Mouse (Mus musculus) hindbrain, embryonic 14.5 days (tissue): ENCODE data around the gene P2ry13. TPM values are rescaled to one million over a fixed set of nuclear protein-coding genes. Genes with fewer than 3 reads are reported as not detected.

Experiments used
- ATAC-seq: fragments of 200-750 bp; cut with Nextera tagmentation; 2 replicates; pipeline ENCODE4 v1.8.0; 2017; ENCODE audit warnings: moderate number of reproducible peaks, mild to moderate bottlenecking, moderate TSS enrichment, moderate library complexity; ENCODE audit not compliant: low FRiP score
- DNase-seq: peaks from one replicate; pipeline ENCODE4 v3.0.0-alpha.2; 2015; ENCODE audit warnings: low spot score
- H3K27ac ChIP-seq: fragments of 300-500 bp; sonication (generic); 2 replicates; pipeline ENCODE4 v1.5.1; 2014; ENCODE audit warnings: mild to moderate bottlenecking, moderate library complexity
- H3K27me3 ChIP-seq: fragments of 300-500 bp; sonication (generic); 2 replicates; pipeline ENCODE4 v1.6.1; 2014; ENCODE audit warnings: mild to moderate bottlenecking, low read length, mixed read lengths; ENCODE audit not compliant: control insufficient read depth, insufficient read depth
- H3K36me3 ChIP-seq: fragments of 300-500 bp; sonication (generic); replicated peaks from 2 replicates; pipeline ENCODE4 v1.6.1; 2014; ENCODE audit not compliant: control insufficient read depth, insufficient read depth
- H3K4me1 ChIP-seq: fragments of 300-500 bp; sonication (generic); replicated peaks from 2 replicates; pipeline ENCODE4 v1.6.1; 2014; ENCODE audit warnings: antibody characterized with exemption, low read length, mixed read lengths; ENCODE audit not compliant: control insufficient read depth, insufficient read depth
- H3K4me2 ChIP-seq: fragments of 300-500 bp; sonication (generic); replicated peaks from 2 replicates; pipeline ENCODE4 v1.6.1; 2014; ENCODE audit warnings: mild to moderate bottlenecking, moderate library complexity
- H3K4me3 ChIP-seq: fragments of 300-500 bp; sonication (generic); replicated peaks from 2 replicates; pipeline ENCODE4 v1.5.1; 2014; ENCODE audit warnings: mild to moderate bottlenecking, low read length
- H3K9ac ChIP-seq: fragments of 300-500 bp; sonication (generic); 2 replicates; pipeline ENCODE4 v1.6.1; 2014
- H3K9me3 ChIP-seq: fragments of 300-500 bp; sonication (generic); 2 replicates; pipeline ENCODE4 v1.6.1; 2016; ENCODE audit warnings: low read length; ENCODE audit not compliant: control insufficient read depth
- WGBS: fragments of 180-500 bp; shearing (Covaris S2); extraction: QIAGEN DNeasy Blood & Tissue Kit; methylation state at CpG from one replicate; pipeline ENCODE4 v1.1.7; 2014; 5-methylcytosine and 5-hydroxymethylcytosine counted together
- polyA plus RNA-seq: library from polyadenylated mRNA; unstranded; fragments of >200 nt; fragmentation: Nextera tagmentation; extraction: Ambion mirVana; gene quantifications from 2 replicates; pipeline ENCODE4 v1.2.1, GENCODE M21; 2014

Gene P2ry13
- polyA plus RNA-seq, 1 experiment from 2014 or later, result 1.7 TPM

DNA sequence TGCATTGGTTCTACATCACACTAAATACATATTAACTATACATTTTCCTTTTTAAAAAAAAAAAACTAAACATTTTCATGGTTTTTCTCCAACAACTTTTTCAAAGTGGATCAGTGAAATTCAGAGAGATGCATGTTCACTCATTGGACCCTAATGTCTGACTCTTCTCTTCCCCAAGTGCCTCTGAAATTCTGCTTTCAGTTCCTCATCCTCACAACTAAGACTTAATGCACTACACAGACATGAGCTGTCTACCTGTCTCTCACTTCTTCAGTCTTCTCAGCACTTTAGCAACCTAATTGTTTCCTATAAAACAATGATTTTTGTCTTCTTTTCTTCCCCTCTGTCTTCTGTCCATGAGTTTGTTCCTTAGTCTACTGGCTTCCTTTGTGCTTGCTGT lies 14.7 kb upstream of the P2ry13 start:
- H3K27ac ChIP-seq, result no peak overlapping the region
- H3K4me3 ChIP-seq, result no peak overlapping the region
- DNase-seq (no peak), ATAC-seq (no peak)
- no peak overlapping the region for H3K4me2 ChIP-seq
- no peaks in the 10 kb centered on the region for H3K36me3 ChIP-seq
- H3K4me1 ChIP-seq, result no peaks in the 10 kb centered on the region
- no peaks in the 10 kb centered on the region for H3K9me3 ChIP-seq
- no peaks in the 10 kb centered on the region for H3K27me3 ChIP-seq
- no peak overlapping the region for H3K9ac ChIP-seq

DNA sequence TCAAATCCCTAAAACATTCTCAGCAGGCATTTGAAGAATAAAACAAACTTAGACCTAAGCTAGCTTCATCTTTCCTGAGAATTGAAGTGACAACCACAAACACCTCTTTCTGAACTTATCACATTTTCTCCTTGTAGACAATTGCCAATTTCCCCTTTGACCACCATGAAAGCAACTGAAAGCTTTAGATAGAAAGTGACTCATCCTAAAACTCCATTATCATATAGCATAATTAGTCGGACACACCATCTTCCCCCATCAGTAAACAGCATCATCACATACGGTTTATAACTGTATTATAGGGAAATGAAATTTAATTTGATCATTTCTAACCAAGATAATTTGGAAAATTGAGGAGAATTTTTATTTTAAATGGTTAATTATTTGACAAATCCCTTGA lies 11.6 kb upstream of the P2ry13 start:
- Histone ChIP-seq H3K4me1 (no peaks in the 10 kb centered on the region), H3K4me2 (no peak overlapping the region), H3K9ac (no peak overlapping the region), H3K9me3 (no peaks in the 10 kb centered on the region), H3K4me3 (no peak overlapping the region), H3K27me3 (no peaks in the 10 kb centered on the region), H3K27ac (no peak overlapping the region), H3K36me3 (no peaks in the 10 kb centered on the region)
- WGBS, result 84% methylated on average over 2 of the region's 2 CpGs
- no peak for DNase-seq
- no peak for ATAC-seq

DNA sequence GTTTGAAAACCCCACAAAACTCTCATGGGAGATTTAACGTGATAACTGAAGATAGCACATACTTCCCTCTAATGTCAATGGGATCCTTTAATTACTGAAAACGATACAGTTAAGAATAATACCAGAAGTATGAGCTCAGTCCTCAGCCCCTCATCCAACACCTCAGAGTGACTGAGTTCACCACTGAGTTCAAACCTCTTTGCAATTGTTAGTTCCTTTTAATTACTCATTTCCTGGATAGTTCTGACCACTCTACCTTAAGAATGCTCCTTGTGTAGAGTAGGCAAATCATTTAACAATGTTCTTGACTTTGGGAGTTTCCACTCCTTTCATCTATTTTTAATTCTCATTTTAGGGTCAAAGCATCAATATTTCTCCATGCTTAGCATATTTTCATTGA lies 8.6 kb upstream of the P2ry13 start:
- DNase-seq (no peak), ATAC-seq (no peak)
- Histone ChIP-seq H3K36me3 (no peaks in the 10 kb centered on the region), H3K27ac (no peak overlapping the region), H3K4me2 (no peak overlapping the region), H3K27me3 (no peaks in the 10 kb centered on the region), H3K9me3 (no peaks in the 10 kb centered on the region), H3K4me1 (no peaks in the 10 kb centered on the region), H3K9ac (no peak overlapping the region), H3K4me3 (no peak overlapping the region)
- 92% methylated on average over 2 of the region's 2 CpGs for WGBS

DNA sequence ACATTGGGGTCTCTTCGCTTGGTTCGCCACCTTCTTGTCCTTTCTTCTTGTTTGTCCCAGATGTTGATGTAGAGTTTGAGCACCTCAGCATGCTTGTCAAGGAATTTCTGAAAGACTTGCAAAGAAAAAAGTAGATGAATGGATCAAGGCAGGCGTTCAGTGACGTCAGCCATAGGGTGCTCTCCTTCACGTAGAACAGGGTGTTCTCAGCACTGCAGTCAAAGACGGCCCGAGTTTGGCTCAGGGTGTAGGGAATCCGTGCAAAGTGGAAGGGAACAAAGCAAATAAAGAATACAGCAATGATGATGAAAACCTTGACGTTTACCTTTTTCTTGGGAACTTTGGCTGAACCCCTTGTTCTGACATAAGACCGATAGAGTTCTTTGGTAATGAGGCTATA lies 6.5 kb upstream of the P2ry13 start:
- H3K27me3 ChIP-seq, result no peaks in the 10 kb centered on the region
- no peak overlapping the region for H3K4me3 ChIP-seq
- H3K4me2 ChIP-seq, result no peak overlapping the region
- H3K4me1 ChIP-seq, result no peaks in the 10 kb centered on the region
- no peaks in the 10 kb centered on the region for H3K36me3 ChIP-seq
- WGBS, result 94% methylated on average over 10 of the region's 10 CpGs
- H3K9me3 ChIP-seq, result no peaks in the 10 kb centered on the region
- H3K27ac ChIP-seq, result no peak overlapping the region
- no peak for DNase-seq
- no peak overlapping the region for H3K9ac ChIP-seq
- no peak for ATAC-seq

DNA sequence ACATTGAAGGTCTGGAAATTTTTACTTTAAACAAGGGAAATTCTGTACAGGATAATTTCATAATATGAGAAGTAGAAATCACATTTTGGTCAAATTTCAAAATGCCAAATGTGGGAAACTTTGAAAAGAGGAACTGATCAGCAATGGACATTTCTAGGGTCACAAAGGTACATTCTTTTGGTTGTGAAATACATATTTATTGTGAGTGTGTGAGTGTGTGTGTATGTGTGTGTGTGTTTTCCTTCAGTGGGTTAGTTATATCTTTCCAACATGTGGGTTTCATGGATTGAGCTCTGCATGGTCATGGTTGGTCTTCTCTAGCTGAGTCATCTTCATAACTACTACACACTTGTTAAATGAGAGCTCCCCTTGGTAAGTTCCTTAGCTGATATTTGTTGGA lies 1.7 kb upstream of the P2ry13 start:
- Histone ChIP-seq H3K4me1 (no peaks in the 10 kb centered on the region), H3K9me3 (no peaks in the 10 kb centered on the region), H3K9ac (no peak overlapping the region), H3K4me2 (no peak overlapping the region), H3K36me3 (no peaks in the 10 kb centered on the region), H3K27me3 (no peaks in the 10 kb centered on the region), H3K27ac (no peak overlapping the region), H3K4me3 (no peak overlapping the region)
- DNase-seq (no peak), ATAC-seq (no peak)

DNA sequence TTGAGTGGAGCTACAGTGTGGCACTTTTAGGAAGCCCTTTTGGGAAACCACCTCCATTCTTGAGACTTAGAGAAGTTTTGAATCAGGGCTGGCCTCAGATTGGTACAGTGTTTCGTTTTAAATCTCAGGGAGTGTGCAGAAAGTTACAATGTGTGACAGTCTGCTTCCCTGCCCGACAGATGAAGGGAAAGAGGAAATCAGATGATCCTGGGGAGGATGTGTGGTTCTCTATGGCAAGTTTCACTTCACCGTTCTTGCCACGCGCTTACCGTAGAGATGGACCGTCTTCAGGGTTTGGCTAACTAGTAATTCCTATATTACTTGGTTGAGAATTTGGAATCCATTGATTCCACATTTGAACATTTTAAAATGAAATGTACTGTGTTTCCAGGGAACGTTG lies 1.1 kb upstream of the P2ry13 start:
- ATAC-seq, result no peak
- Histone ChIP-seq H3K9me3 (no peaks in the 10 kb centered on the region), H3K9ac (no peak overlapping the region), H3K27me3 (no peaks in the 10 kb centered on the region), H3K4me3 (no peak overlapping the region), H3K4me1 (no peaks in the 10 kb centered on the region), H3K27ac (no peak overlapping the region), H3K36me3 (no peaks in the 10 kb centered on the region), H3K4me2 (no peak overlapping the region)
- 92% methylated on average over 8 of the region's 8 CpGs for WGBS
- DNase-seq, result no peak

DNA sequence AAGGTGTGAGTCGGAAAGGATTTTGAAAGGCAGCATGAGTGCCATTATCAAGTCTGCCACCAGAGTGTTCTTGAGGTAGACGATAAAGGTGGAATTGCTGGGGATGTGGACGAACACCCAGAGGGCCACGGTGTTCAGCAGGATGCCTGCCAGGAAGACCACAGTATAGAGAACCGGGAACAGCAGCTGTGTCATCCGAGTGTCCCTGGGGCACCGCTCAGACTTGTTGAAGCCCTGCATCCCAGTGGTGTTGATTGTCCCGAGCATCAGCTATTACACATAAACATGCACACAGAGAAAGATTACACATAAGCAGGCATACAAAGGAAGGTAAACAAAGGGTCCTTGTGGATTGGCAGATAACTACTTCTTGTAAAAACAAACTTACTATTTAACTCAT lies 593 bp downstream of the P2ry13 start:
- 74% methylated on average over 8 of the region's 8 CpGs for WGBS
- no peaks in the 10 kb centered on the region for H3K36me3 ChIP-seq
- no peaks in the 10 kb centered on the region for H3K9me3 ChIP-seq
- no peak overlapping the region for H3K27ac ChIP-seq
- H3K27me3 ChIP-seq, result no peaks in the 10 kb centered on the region
- no peak for ATAC-seq
- H3K4me2 ChIP-seq, result no peak overlapping the region
- no peak overlapping the region for H3K4me3 ChIP-seq
- H3K4me1 ChIP-seq, result no peaks in the 10 kb centered on the region
- no peak for DNase-seq
- no peak overlapping the region for H3K9ac ChIP-seq

DNA sequence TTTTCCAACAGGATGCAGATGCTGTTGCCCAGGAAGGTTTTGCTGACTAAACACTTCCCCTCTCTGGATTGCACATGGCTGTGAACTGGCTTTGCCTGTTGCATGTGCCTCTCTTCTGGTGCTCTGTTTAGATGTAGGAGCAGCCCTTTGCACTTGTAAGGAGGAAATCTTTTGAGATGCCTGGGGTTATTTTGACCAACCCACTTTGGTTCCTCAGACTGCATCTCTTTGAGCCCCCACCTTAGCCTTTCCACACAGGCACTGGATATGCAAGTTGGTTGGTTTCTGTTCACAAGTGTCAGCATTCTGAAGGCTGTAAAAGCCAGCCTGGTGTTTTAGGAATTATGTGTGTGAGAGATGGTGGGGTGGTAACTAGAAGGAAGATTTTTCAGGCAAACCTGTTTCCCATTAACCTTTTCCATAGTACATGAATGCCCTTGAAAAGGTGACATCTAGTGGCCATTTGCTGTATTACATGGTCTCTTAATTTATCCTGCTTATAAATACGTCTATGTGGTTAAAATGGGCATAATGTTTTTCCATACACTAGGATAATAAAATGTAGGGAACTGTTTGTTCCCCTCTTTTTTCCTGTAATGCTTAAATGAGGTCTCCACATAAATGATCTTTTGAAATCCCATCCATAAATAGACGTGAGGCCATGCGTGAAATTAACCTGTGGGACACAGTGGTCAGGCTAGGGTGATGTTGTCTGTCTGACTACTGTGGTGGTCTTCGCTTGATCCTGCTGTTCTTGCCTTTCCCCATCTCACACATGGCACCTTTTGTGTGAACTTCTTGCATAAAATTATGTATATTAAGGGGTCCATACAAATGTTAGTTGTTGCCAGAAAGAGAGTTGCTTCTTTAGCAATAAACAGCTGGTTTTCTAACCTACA lies 1.8 kb downstream of the P2ry13 start:
- no peaks in the 10 kb centered on the region for H3K36me3 ChIP-seq
- no peak overlapping the region for H3K9ac ChIP-seq
- H3K27me3 ChIP-seq, result no peaks in the 10 kb centered on the region
- no peaks in the 10 kb centered on the region for H3K9me3 ChIP-seq
- no peak overlapping the region for H3K4me3 ChIP-seq
- ATAC-seq (peak; percentile 62; the same call in 1 of the 2 replicates), DNase-seq (peak; percentile 90)
- H3K27ac ChIP-seq, result no peak overlapping the region
- H3K4me2 ChIP-seq, result no peak overlapping the region
- no peaks in the 10 kb centered on the region for H3K4me1 ChIP-seq
- WGBS, result 58% methylated on average over 4 of the region's 4 CpGs

DNA sequence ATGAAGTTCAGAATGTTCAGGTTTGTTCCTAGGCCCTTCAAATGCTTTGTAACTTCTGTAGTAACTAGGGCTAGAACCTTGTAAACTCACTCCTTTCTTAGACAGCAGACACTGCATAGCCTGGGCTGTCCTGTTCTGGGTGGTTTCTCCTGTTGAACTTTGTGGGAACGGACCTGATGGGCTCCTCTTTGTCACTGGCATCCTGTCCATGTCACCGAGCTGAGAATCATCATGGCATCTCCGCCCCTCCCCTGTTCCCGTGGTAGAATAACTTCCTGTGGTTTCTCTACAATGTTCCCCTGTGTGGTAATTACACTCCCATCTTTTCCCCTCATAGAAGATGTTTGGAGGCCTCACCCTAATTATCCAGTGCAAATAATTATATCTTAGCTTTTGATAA lies 4.7 kb downstream of the P2ry13 start:
- Histone ChIP-seq H3K27me3 (no peaks in the 10 kb centered on the region), H3K4me1 (no peaks in the 10 kb centered on the region), H3K27ac (no peak overlapping the region), H3K9me3 (no peaks in the 10 kb centered on the region), H3K4me3 (no peak overlapping the region), H3K36me3 (no peaks in the 10 kb centered on the region), H3K4me2 (no peak overlapping the region), H3K9ac (no peak overlapping the region)
- ATAC-seq, result no peak
- WGBS, result 77% methylated on average over 4 of the region's 4 CpGs
- DNase-seq, result no peak
